Mouse (Mus musculus) heart, postnatal 10 days (tissue): ENCODE measurements around the gene Cfap221. TPM values are rescaled to one million over a fixed set of nuclear protein-coding genes. Genes with fewer than 3 reads are reported as not detected.

Experiments used
- DNase-seq, 2 experiments: peaks; one replicate each; pipeline ENCODE4 v3.0.0; 2021
- intact Hi-C: fragments of 180-260 bp; cut with DNase I; formaldehyde crosslinking; loops from one replicate; pipeline ENCODE4 v1.15.1; 2025
- total RNA-seq, 2 experiments: library from RNA; stranded (reverse); gene quantifications; 2 replicates each; pipeline ENCODE4 v1.2.3; 2021

The Cfap221 gene
- total RNA-seq, 2 experiments from 2014 or later: not detected

DNA sequence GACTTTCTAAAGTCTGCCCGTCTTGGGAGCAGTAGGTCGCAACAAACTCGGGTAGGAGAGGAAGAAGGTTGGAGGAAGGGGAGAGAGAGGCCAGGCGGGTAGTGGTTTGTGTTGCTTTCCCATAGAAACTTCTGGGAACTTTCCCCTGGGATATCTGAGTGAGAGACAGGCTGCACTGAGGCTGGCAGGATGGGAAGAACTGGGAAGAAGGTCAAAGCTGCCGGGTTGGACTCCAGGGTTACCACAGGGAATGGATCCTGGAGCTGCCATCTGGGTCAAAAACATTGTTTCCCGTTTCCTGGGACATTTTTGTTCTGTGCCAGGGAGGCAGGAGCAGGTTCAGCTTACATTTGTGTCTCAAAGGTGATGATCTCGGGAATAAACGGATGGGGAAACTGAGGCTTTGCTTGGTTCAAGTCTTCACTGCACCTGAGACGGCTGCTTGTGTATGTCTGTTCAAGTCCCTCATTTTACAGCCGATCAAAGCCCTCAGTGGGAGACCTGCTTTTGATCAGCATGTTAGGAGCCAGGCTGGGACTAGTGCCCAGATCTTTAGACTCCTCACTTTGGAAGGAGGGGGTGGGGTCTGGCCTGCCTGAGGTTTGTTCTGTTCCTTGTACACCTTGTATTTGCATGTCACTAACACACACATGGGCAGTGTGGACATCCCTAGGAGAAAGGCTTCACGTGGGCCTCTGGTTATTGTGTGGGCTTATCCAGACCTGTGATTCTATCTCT, 11.0 kb upstream of the Cfap221 start:
- no peak for DNase-seq
- intact Hi-C loops: no loop called here

- DNase-seq: no peak
- intact Hi-C loops: no loop called here
These were observed 10.1 kb upstream of the Cfap221 start, which contains the start of gene Sctr for GRCm38 (mm10) chr1:120006844-120007790. Gene Sctr (plus strand): TSS chr1:120006894.

DNA sequence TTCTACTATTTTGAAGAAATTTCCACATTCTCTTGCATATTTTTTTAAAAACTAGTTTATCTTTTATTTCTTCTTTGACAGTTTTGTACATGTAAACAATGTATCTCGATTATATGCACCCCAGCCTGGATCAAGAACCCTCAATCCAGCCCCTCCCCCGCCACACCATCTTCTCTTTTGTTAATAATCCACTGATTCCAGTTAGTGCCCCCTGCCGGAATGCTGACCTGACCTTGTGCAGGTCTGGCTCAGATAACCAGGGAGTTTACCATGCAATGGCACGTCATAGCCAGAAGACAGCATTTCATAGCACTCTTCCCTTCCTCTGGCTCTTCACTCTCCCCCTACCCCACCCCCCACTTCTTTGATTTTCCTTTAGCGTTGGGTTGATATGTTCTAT, 610 bp upstream of the Cfap221 start:
- DNase-seq: peak in 1 of 2 experiments; percentile 6

DNA sequence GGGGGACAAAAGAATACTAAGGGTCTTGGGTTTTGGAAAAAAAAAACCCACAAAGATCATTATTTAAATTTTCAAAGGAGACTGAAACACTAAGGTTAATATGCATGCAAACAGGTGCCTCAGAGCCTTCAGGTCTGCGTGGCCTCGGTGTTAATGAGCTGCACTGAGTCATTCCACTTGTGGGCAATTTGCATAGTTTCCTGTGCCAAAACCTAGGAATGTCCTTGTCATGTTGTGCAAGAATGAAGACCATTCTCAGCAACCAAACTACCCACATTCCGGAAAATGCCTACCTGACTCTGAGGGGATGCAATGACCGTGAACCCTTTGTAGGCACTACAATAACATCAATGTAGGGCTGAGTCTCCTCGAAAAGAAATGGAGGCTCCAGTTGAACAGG, 10.5 kb downstream of the Cfap221 start:
- no peak for DNase-seq
- intact Hi-C loops: no loop called here

More for the DNA sequence above, 610 bp upstream of the Cfap221 start:
- intact Hi-C loops: no loop called here

GRCm38 (mm10) chr1:119975141-119975540, 21.9 kb downstream of the Cfap221 start:
- no peak for DNase-seq
- intact Hi-C loops: loop anchor here (5.0 kb wide), 1 partner anchor 843 kb away; no protein-coding TSS in a partner anchor

DNA sequence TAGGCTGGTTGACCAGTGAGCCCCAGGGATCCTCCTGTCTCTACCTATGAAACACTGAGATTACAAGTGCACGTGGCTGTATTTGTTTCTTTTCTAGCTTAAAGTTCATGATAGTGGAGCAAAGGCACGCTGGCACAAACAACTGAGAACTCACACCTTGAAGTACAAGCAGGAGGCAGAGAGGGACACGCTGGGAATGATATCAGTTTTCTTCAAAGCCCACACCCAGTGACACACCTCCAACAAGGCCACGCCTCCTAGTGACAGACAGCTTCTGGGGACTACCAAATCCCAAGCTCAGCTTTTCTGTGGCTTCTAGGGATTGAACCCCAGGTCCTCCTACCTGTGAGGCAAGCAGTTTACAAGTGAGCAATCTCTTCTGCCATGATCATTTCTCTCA, 23.9 kb downstream of the Cfap221 start:
- intact Hi-C loops: no loop called here
- no peak for DNase-seq

DNA sequence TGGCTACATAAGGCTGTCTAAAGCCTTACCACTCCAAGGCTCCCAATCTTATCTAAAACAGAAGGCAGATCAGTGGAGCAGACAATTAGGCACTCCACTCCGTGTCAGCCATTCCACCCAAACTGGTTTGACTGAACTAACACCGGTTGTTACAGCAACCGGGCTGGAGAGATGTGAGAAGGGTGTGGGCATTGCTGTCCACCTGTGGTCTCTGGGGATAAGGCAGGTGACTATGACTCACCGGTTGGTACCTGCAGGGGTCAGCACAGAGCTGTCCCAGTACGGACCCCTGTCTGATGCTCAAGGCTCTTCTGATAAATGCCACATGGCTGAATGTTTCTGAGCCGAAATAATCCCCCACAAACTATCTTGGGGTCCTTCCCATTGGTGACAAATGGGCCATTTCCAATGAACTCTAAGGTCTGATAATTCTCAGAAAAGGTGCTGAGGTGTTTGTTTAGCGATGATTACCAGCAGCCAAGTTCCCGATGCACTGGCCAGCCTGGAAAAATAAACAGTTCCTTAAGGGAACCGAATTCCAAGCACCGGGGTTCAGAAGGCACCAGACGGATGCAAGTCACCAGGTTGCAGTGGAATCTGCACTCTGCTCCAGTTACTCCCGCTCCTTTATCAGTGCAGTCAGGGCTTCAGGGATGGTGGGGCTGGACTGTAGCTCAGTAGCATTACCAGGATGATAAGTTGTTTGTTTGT, 31.1 kb downstream of the Cfap221 start:
- DNase-seq: no peak
- intact Hi-C loops: no loop called here

DNA sequence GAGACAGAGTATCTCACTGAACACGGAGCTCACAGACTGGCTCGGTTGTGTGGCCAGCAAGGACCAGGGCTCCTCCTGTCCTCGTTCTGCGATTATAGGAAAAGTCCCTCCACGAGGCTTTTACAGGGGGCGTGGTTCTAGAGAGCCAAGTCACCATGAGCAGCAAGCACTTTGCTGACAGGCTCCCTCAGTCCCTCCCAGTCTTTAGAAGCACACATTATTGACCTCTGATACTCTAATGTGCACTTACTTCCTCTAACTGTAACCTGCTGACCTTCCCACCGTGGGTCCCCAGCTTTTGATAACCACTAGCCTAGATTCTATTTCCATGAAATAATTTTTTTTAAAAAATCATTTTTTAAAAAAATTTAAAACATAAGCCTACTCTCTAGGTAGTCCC, 37.1 kb downstream of the Cfap221 start:
- intact Hi-C loops: no loop called here
- no peak for DNase-seq

DNA sequence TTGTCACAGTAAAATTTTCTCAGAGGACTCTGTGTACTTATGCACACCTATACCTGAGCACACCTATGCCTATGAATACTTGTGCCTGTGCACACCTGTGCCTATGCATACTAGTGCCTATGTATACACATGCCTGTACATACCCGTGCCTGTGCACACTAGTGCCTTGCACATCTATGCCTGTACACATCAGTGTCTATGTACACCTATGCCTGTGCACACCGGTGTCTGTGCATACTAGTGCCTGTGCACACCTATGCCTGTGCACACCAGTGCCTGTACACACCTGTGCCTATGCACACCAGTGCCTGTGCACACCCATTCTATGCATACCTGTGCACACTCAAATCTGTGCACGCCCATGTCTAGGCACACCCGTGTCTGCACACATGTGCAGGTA, 37.6 kb downstream of the Cfap221 start:
- intact Hi-C loops: no loop called here
- no peak for DNase-seq

GRCm38 (mm10) chr1:119957716-119958222, 39.3 kb downstream of the Cfap221 start:
- peak in 1 of 2 experiments; percentile 3 for DNase-seq
- intact Hi-C loops: no loop called here

DNA sequence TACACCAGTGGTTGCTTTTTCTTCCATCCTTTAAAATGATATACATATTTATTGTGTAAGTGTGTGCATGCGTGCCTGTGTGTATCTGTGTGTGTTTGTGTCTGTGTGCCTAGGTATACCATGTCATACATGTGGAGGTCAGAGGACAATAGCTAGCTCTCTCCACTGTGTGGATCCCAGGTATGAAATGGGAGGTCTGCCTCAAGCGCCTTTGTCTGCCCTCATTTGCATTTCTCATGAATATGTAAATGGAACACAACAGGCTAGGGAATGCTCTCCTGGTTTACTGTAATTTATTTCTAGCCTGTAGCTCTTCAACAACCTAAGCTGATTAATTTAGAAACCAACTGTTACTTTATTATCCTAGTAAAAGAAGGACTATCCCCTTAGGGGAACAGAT, 42.4 kb downstream of the Cfap221 start:
- intact Hi-C loops: no loop called here
- DNase-seq: no peak

GRCm38 (mm10) chr1:119953456-119953855, 43.6 kb downstream of the Cfap221 start:
- no peak for DNase-seq
- intact Hi-C loops: no loop called here

GRCm38 (mm10) chr1:119950086-119950485, 46.9 kb downstream of the Cfap221 start:
- intact Hi-C loops: no loop called here
- no peak for DNase-seq

DNA sequence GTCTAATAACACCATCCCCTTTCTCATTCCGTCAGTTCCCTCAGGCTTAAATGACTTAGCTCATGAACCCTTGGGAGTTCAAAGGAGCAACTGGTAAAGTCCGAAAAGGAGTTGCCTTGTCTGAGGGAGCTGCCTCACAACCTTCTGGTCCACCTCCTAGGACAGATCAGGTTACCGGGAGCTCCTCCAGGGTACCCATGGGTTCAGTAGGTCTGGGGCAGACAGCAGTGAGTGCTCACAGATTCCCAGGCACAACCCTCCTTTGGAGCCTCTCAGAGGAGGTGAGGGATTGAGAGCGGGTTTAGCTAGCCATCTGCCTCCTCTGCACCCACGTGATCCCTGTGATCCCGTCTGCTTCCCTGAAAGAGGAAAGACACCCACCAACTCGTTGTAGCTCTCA, 60.2 kb downstream of the Cfap221 start:
- DNase-seq: no peak
- intact Hi-C loops: no loop called here

- DNase-seq: no peak
- intact Hi-C loops: no loop called here
These were observed 65.4 kb downstream of the Cfap221 start for GRCm38 (mm10) chr1:119931421-119932150.

GRCm38 (mm10) chr1:119929715-119930114, 67.3 kb downstream of the Cfap221 start:
- peak; percentile 31 to 51 for DNase-seq
- intact Hi-C loops: loop anchor here (2.0 to 5.0 kb wide), 4 partner anchors 111 to 842 kb away; no protein-coding TSS in a partner anchor

GRCm38 (mm10) chr1:119919299-119919698, 77.7 kb downstream of the Cfap221 start:
- DNase-seq: peak; percentile 8 to 31
- intact Hi-C loops: no loop called here

GRCm38 (mm10) chr1:119916823-119917371, 80.1 kb downstream of the Cfap221 start:
- intact Hi-C loops: no loop called here
- no peak for DNase-seq

DNA sequence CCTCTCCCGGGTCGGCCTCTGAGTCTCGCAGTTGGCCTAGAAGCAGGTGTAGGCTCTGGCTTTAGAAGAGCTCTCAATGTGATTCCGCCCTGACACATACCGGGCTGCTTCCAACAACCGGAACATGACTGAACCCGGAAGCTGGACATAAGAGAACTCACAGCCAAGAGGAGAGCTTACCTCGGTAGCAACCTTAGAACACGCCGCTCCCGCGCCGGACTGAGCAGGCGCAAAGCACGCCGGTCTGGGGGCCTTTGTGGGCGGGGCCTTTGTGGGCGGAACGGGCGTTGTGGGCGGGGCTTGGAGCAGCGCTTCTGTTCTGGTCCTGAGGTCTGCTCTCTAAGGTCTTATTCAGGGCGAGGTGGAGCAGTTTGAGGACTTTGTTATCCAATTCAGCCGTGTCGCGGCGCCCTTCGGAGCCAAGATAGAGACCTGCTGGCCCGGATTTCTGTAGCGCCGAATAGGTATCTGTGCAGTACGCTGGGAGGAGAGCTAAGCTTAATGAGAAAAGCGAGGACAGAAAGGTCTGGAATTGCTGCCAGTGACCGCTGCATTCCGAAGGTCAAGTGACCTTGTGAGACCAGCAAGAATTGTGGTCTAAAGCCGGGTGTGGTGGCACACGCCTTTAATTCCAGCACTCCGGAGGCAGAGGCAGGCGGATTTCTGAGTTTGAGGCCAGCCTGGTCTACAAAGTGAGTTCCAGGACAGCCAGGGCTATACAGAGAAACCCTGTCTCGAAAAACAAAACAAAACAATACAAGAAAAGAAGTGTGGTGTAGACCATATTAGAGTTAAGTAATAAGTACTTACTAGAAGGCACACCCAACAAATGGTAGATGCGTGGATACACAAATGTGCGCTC, 83.8 kb downstream of the Cfap221 start, which contains the start of gene Tmem177:
Gene Tmem177 (minus strand): TSS at position 256 of the 862 bp plus-strand sequence.
- peak; percentile 97 for DNase-seq
- intact Hi-C loops: loop anchor here (5.0 kb wide), 2 partner anchors 76 to 96 kb away; partner anchors contain the start of gene Ptpn4
